Mouse (Mus musculus) MEL (cell line): Measurements from ENCODE around the gene Akp3. TPM values are rescaled to one million over a fixed set of nuclear protein-coding genes. Genes with fewer than 3 reads are reported as not detected.

ENCODE experiments used
- DNase-seq: peaks from one replicate; pipeline ENCODE4 v3.0.0; 2011; ENCODE audit warnings: low read depth, low spot score
- H3K27ac ChIP-seq: 2 replicates; pipeline ENCODE4 v1.5.1; 2012; ENCODE audit warnings: low read depth, mild to moderate bottlenecking, control low read depth, low read length, moderate library complexity; ENCODE audit not compliant: control insufficient read depth
- H3K27me3 ChIP-seq, 2 experiments: fragments of 150-350 bp in 1 of 2; sonication (generic) in 1 of 2; 2 replicates each; pipeline ENCODE4 v1.6.1; 2012; ENCODE audit warnings: low read length in 2 of 2, mild to moderate bottlenecking in 2 of 2, improper control_type of control experiment in 1 of 2, moderate library complexity in 1 of 2; ENCODE audit not compliant: insufficient read depth in 2 of 2, control insufficient read depth in 1 of 2
- H3K36me3 ChIP-seq, 2 experiments: 2 replicates each; pipeline ENCODE4 v1.6.1; 2012 to 2014; ENCODE audit warnings: low read length in 2 of 2, improper control_type of control experiment in 1 of 2, inconsistent platforms in 1 of 2, mild to moderate bottlenecking in 1 of 2; ENCODE audit not compliant: insufficient read depth in 2 of 2, control insufficient read depth in 1 of 2
- H3K4me1 ChIP-seq, 2 experiments: fragments of 150-350 bp in 1 of 2; sonication (generic) in 1 of 2; 2 replicates each; pipeline ENCODE4 v1.6.1; 2012; ENCODE audit warnings: low read length in 2 of 2, improper control_type of control experiment in 1 of 2, mild to moderate bottlenecking in 1 of 2; ENCODE audit not compliant: insufficient read depth in 2 of 2, control insufficient read depth in 1 of 2
- H3K4me3 ChIP-seq, 2 experiments: fragments of 150-350 bp in 1 of 2; sonication (generic) in 1 of 2; 2 replicates each; pipeline ENCODE4 v1.5.1; 2012; ENCODE audit warnings: low read depth in 2 of 2, low read length in 2 of 2, mild to moderate bottlenecking in 2 of 2, moderate library complexity in 2 of 2, control low read depth in 1 of 2, improper control_type of control experiment in 1 of 2; ENCODE audit not compliant: control insufficient read depth in 1 of 2, insufficient read depth in 1 of 2
- H3K79me2 ChIP-seq: 2 replicates; pipeline ENCODE4 v1.6.1; 2012; ENCODE audit warnings: mild to moderate bottlenecking, low read length, moderate library complexity; ENCODE audit not compliant: control insufficient read depth, poor library complexity, insufficient read depth
- H3K9ac ChIP-seq: 2 replicates; pipeline ENCODE4 v1.6.1; 2012; ENCODE audit warnings: low read depth, mild to moderate bottlenecking, control low read depth, low read length, moderate library complexity; ENCODE audit not compliant: control insufficient read depth, poor library complexity, severe bottlenecking
- H3K9me3 ChIP-seq: fragments of 150-350 bp; sonication (generic); replicated peaks from 2 replicates; pipeline ENCODE4 v1.6.1; 2012; ENCODE audit warnings: mild to moderate bottlenecking, low read length, improper control_type of control experiment, moderate library complexity; ENCODE audit not compliant: insufficient read depth
- CHD1 ChIP-seq: IDR thresholded peaks from 2 replicates; pipeline ENCODE4 v1.6.1; 2012; ENCODE audit warnings: low read depth, mild to moderate bottlenecking, inconsistent platforms, low read length, improper control_type of control experiment
- CHD2 ChIP-seq: IDR thresholded peaks from 2 replicates; pipeline ENCODE4 v1.6.1; 2011; ENCODE audit warnings: low read length, improper control_type of control experiment
- E2F4 ChIP-seq: IDR thresholded peaks from 2 replicates; pipeline ENCODE4 v1.6.1; 2011; ENCODE audit warnings: low read depth, low read length, improper control_type of control experiment, borderline replicate concordance
- EP300 ChIP-seq, 2 experiments: IDR thresholded peaks; 2 replicates each; pipeline ENCODE4 v1.6.1; 2011; ENCODE audit warnings: improper control_type of control experiment in 2 of 2, low read length in 2 of 2, low read depth in 1 of 2, mild to moderate bottlenecking in 1 of 2
- ETS1 ChIP-seq: IDR thresholded peaks from 2 replicates; pipeline ENCODE4 v1.6.1; 2012; ENCODE audit warnings: low read depth, mild to moderate bottlenecking, inconsistent platforms, low read length, improper control_type of control experiment, moderate library complexity
- GABPA ChIP-seq: IDR thresholded peaks from 2 replicates; pipeline ENCODE4 v1.6.1; 2012; ENCODE audit warnings: low read depth, mild to moderate bottlenecking, inconsistent platforms, low read length, improper control_type of control experiment, moderate library complexity
- GATA1 ChIP-seq: IDR thresholded peaks from 2 replicates; pipeline ENCODE4 v1.6.1; 2011; ENCODE audit warnings: low read depth, low read length, improper control_type of control experiment
- HCFC1 ChIP-seq: IDR thresholded peaks from 2 replicates; pipeline ENCODE4 v1.6.1; 2012; ENCODE audit warnings: low read depth, mild to moderate bottlenecking, inconsistent platforms, low read length, improper control_type of control experiment, moderate library complexity
- KAT2A ChIP-seq: conservative IDR thresholded peaks from 2 replicates; pipeline ENCODE4 v1.6.1; 2012; ENCODE audit warnings: low read depth, low read length, improper control_type of control experiment, inconsistent platforms
- MAFK ChIP-seq: IDR thresholded peaks from 2 replicates; pipeline ENCODE4 v1.6.1; 2011; ENCODE audit warnings: low read depth, mild to moderate bottlenecking, low read length, improper control_type of control experiment, borderline replicate concordance
- MAX ChIP-seq: IDR thresholded peaks from 2 replicates; pipeline ENCODE4 v1.6.1; 2011; ENCODE audit warnings: low read length, improper control_type of control experiment
- MAZ ChIP-seq: IDR thresholded peaks from 2 replicates; pipeline ENCODE4 v1.6.1; 2012; ENCODE audit warnings: low read depth, mild to moderate bottlenecking, inconsistent platforms, low read length, improper control_type of control experiment
- MYB ChIP-seq: IDR thresholded peaks from 2 replicates; pipeline ENCODE4 v1.6.1; 2011; ENCODE audit warnings: mild to moderate bottlenecking, low read depth, low read length, improper control_type of control experiment
- MYC ChIP-seq: IDR thresholded peaks from 2 replicates; pipeline ENCODE4 v1.6.1; 2011; ENCODE audit warnings: low read depth, mild to moderate bottlenecking, low read length, improper control_type of control experiment, moderate library complexity
- NELFE ChIP-seq: IDR thresholded peaks from 2 replicates; pipeline ENCODE4 v1.6.1; 2011; ENCODE audit warnings: low read depth, low read length, improper control_type of control experiment
- POLR2A ChIP-seq, 2 experiments: IDR thresholded peaks; 2 replicates each; pipeline ENCODE4 v1.6.1; 2011 to 2012; ENCODE audit warnings: low read length in 2 of 2, mild to moderate bottlenecking in 2 of 2, control low read depth in 1 of 2, improper control_type of control experiment in 1 of 2, low read depth in 1 of 2, moderate library complexity in 1 of 2; ENCODE audit not compliant: control insufficient read depth in 1 of 2, insufficient read depth in 1 of 2, poor library complexity in 1 of 2
- POLR2AphosphoS5 ChIP-seq: IDR thresholded peaks from 2 replicates; pipeline ENCODE4 v1.6.1; 2012; ENCODE audit warnings: low read depth, borderline replicate concordance, mild to moderate bottlenecking, inconsistent platforms, low read length, moderate library complexity, mixed read lengths
- RAD21 ChIP-seq: IDR thresholded peaks from 2 replicates; pipeline ENCODE4 v1.6.1; 2011; ENCODE audit warnings: mild to moderate bottlenecking, low read depth, low read length, improper control_type of control experiment
- RCOR1 ChIP-seq: IDR thresholded peaks from 2 replicates; pipeline ENCODE4 v1.6.1; 2012; ENCODE audit warnings: low read depth, mild to moderate bottlenecking, inconsistent platforms, low read length, improper control_type of control experiment
- SIN3A ChIP-seq: IDR thresholded peaks from 2 replicates; pipeline ENCODE4 v1.6.1; 2012; ENCODE audit warnings: low read length, improper control_type of control experiment, inconsistent platforms
- SMC3 ChIP-seq: IDR thresholded peaks from 2 replicates; pipeline ENCODE4 v1.6.1; 2011; ENCODE audit warnings: low read depth, low read length, improper control_type of control experiment
- TAL1 ChIP-seq: IDR thresholded peaks from 2 replicates; pipeline ENCODE4 v1.6.1; 2012; ENCODE audit warnings: mild to moderate bottlenecking, inconsistent platforms, low read length, moderate library complexity, mixed read lengths
- TBP ChIP-seq: IDR thresholded peaks from 2 replicates; pipeline ENCODE4 v1.8.0; 2011; ENCODE audit warnings: low read depth, low read length, improper control_type of control experiment
- TCF12 ChIP-seq: IDR thresholded peaks from 2 replicates; pipeline ENCODE4 v1.6.1; 2014; ENCODE audit warnings: low read depth, mild to moderate bottlenecking, inconsistent platforms, low read length, improper control_type of control experiment, moderate library complexity
- USF1 ChIP-seq: IDR thresholded peaks from 2 replicates; pipeline ENCODE4 v1.6.1; 2014; ENCODE audit warnings: low read depth, mild to moderate bottlenecking, inconsistent platforms, low read length, improper control_type of control experiment, moderate library complexity
- ZC3H11A ChIP-seq: IDR thresholded peaks from 2 replicates; pipeline ENCODE4 v1.6.1; 2012; ENCODE audit warnings: low read depth, mild to moderate bottlenecking, inconsistent platforms, low read length, improper control_type of control experiment
- ZKSCAN1 ChIP-seq: IDR thresholded peaks from 2 replicates; pipeline ENCODE4 v1.6.1; 2012; ENCODE audit warnings: low read depth, mild to moderate bottlenecking, inconsistent platforms, low read length, improper control_type of control experiment, moderate library complexity
- ZMIZ1 ChIP-seq: IDR thresholded peaks from 2 replicates; pipeline ENCODE4 v1.6.1; 2012; ENCODE audit warnings: low read depth, mild to moderate bottlenecking, inconsistent platforms, low read length, improper control_type of control experiment, moderate library complexity
- ZNF384 ChIP-seq: IDR thresholded peaks from 2 replicates; pipeline ENCODE4 v1.6.1; 2012; ENCODE audit warnings: low read depth, mild to moderate bottlenecking, inconsistent platforms, low read length, improper control_type of control experiment
- polyA plus RNA-seq, 2 experiments: library from polyadenylated mRNA; stranded (reverse) in 1 of 2; unstranded in 1 of 2; fragments of >175 nt in 1 of 2; fragments of >200 nt in 1 of 2; gene quantifications; 2 replicates each; pipeline versions ENCODE4 v1.2.1 to v1.2.4; 2012; ENCODE audit warnings: low replicate concordance in 2 of 2, low read depth in 1 of 2; ENCODE audit not compliant: insufficient read length in 2 of 2, insufficient read depth in 1 of 2, missing spikeins in 1 of 2
- total RNA-seq: library from RNA; depleted of rRNA; stranded (reverse); fragments of 300-350 nt; gene quantifications from 2 replicates; pipeline ENCODE4 v1.2.3, GENCODE M21; 2012

Gene Akp3
- total and polyA plus RNA-seq, 3 experiments: 0.04 TPM; not detected in 2

- no peak within 1 kb of the TSS for H3K9ac ChIP-seq
- H3K4me3 ChIP-seq: no peak within 1 kb of the TSS
- peaks cover 0 to 1% of the 10 kb centered on the region in 2 experiments; a peak in 1 of 4 replicates for H3K27me3 ChIP-seq
- no peaks in the 10 kb centered on the region for H3K36me3 ChIP-seq
- no peaks in the 10 kb centered on the region for H3K4me1 ChIP-seq
- H3K9me3 ChIP-seq: no peaks in the 10 kb centered on the region
- no peak within 1 kb of the TSS for H3K27ac ChIP-seq
- DNase-seq: no peak
- TF ChIP-seq RAD21 (no peak), SIN3A (no peak), E2F4 (no peak), MYC (no peak), MAZ (no peak), MAFK (no peak), HCFC1 (no peak), EP300 (IDR thresholded peaks at IDR 0.05; ENCODE audit: low read depth in 1 of 2, low read length in 2 of 2) (no peak), ZC3H11A (no peak), CHD2 (no peak), ZKSCAN1 (no peak), POLR2A (IDR thresholded peaks at IDR 0.05; ENCODE audit: control insufficient read depth in 1 of 2, insufficient read depth in 1 of 2, low read depth in 1 of 2, low read length in 2 of 2, poor library complexity in 1 of 2) (no peak), ZNF384 (no peak), MAX (no peak), USF1 (no peak), TAL1 (no peak), NELFE (no peak), POLR2AphosphoS5 (no peak), RCOR1 (no peak)
- H3K79me2 ChIP-seq: no peaks in the 10 kb centered on the region
Observed at GRCm38 (mm10) chr1:87156199-87156587, 31.4 kb downstream of the Akp3 start, which contains the start of gene Ecel1. Gene Ecel1, minus strand, starts transcription at chr1:87156521.

GRCm38 (mm10) chr1:87159396-87159795, 34.6 kb downstream of the Akp3 start:
- Histone ChIP-seq H3K36me3 (no peaks in the 10 kb centered on the region), H3K27me3 (peaks cover 0 to 1% of the 10 kb centered on the region in 2 experiments; a peak in 1 of 4 replicates), H3K4me1 (no peaks in the 10 kb centered on the region), H3K9me3 (no peaks in the 10 kb centered on the region), H3K9ac (no peak overlapping the region), H3K27ac (no peak overlapping the region), H3K79me2 (no peaks in the 10 kb centered on the region), H3K4me3 (no peak overlapping the region)
- no peak for DNase-seq
- TF ChIP-seq TCF12 (no peak), HCFC1 (no peak), ETS1 (no peak), TBP (no peak), POLR2AphosphoS5 (no peak), RCOR1 (no peak), NELFE (no peak), GABPA (no peak), SIN3A (no peak), ZMIZ1 (no peak), MYB (no peak), TAL1 (no peak), E2F4 (no peak), CHD1 (no peak), SMC3 (no peak), KAT2A (no peak), GATA1 (no peak)
